Mouse (Mus musculus) heart, embryonic 15.5 days (tissue): ENCODE measurements around the gene Scrg1. TPM values are rescaled to one million over a fixed set of nuclear protein-coding genes. Genes with fewer than 3 reads are reported as not detected.

Source experiments
- ATAC-seq: fragments of 200-750 bp; cut with Nextera tagmentation; replicated peaks from 2 replicates; pipeline ENCODE4 v1.8.0; 2017; ENCODE audit warnings: low read depth, moderate TSS enrichment; ENCODE audit not compliant: insufficient number of reproducible peaks, insufficient read depth, low FRiP score
- H3K27ac ChIP-seq: fragments of 300-500 bp; sonication (generic); 2 replicates; pipeline ENCODE4 v1.5.1; 2015; ENCODE audit warnings: mild to moderate bottlenecking, inconsistent platforms
- H3K27me3 ChIP-seq: fragments of 300-500 bp; sonication (generic); 2 replicates; pipeline ENCODE4 v1.6.1; 2015; ENCODE audit warnings: inconsistent platforms
- H3K36me3 ChIP-seq: fragments of 300-500 bp; sonication (generic); 2 replicates; pipeline ENCODE4 v1.6.1; 2015; ENCODE audit warnings: mild to moderate bottlenecking, inconsistent platforms
- H3K4me1 ChIP-seq: fragments of 300-500 bp; sonication (generic); replicated peaks from 2 replicates; pipeline ENCODE4 v1.6.1; 2015; ENCODE audit warnings: inconsistent platforms
- H3K4me2 ChIP-seq: fragments of 300-500 bp; sonication (generic); 2 replicates; pipeline ENCODE4 v1.6.1; 2015; ENCODE audit warnings: inconsistent platforms, mild to moderate bottlenecking, moderate library complexity
- H3K4me3 ChIP-seq: fragments of 300-500 bp; sonication (generic); 2 replicates; pipeline ENCODE4 v1.5.1; 2015; ENCODE audit warnings: mild to moderate bottlenecking, inconsistent platforms
- H3K9ac ChIP-seq: fragments of 300-500 bp; sonication (generic); 2 replicates; pipeline ENCODE4 v1.6.1; 2015; ENCODE audit warnings: mild to moderate bottlenecking, inconsistent platforms
- H3K9me3 ChIP-seq: fragments of 300-500 bp; sonication (generic); replicated peaks from 2 replicates; pipeline ENCODE4 v1.6.1; 2016; ENCODE audit warnings: inconsistent platforms
- WGBS: fragments of 180-500 bp; shearing (Covaris S2); methylation state at CpG from one replicate; pipeline ENCODE4 v1.1.7; 2015; ENCODE audit warnings: mixed read lengths; 5-methylcytosine and 5-hydroxymethylcytosine counted together
- polyA plus RNA-seq: library from polyadenylated mRNA; unstranded; fragments of >200 nt; fragmentation: Nextera tagmentation; extraction: Ambion mirVana; gene quantifications from 2 replicates; pipeline ENCODE4 v1.2.1, GENCODE M21; 2015

The Scrg1 gene
- polyA plus RNA-seq, 1 experiment from 2014 or later = 2.4 TPM

DNA sequence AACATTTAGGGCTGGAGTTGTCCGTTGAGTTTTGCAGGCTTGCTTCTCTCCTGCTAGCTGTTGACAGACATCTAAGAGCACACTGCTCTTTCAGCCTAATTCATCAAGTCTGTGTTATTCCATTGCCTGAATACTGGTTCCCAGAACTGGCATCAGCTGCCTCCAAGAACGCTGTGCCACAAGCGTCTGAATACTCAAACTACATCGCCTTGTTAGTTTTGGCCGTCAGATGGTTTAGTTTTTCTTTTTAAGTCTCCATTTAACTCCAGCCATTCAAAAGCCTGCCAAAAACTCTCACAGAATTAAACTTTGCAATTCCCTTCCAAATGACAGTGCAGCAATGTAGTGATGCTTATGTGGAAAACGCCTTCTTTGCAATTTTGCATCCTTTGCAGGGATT, 1.4 kb downstream of the Scrg1 start:
- Histone ChIP-seq H3K27ac (no peak overlapping the region), H3K27me3 (no peaks in the 10 kb centered on the region), H3K4me3 (no peak overlapping the region), H3K9me3 (no peaks in the 10 kb centered on the region), H3K36me3 (no peaks in the 10 kb centered on the region), H3K4me2 (no peak overlapping the region), H3K9ac (no peak overlapping the region), H3K4me1 (0 out of 2 replicates have a peak, but pooled peaks cover 6% of the 10 kb centered on the region)
- ATAC-seq = peak; percentile 18
- WGBS = 57% methylated on average over 6 of the region's 6 CpGs

GRCm38 (mm10) chr8:57457942-57458341, 2.2 kb downstream of the Scrg1 start:
- no peak for ATAC-seq
- Histone ChIP-seq H3K27me3 (no peaks in the 10 kb centered on the region), H3K36me3 (no peaks in the 10 kb centered on the region), H3K4me3 (no peak overlapping the region), H3K27ac (no peak overlapping the region), H3K4me2 (no peak overlapping the region), H3K9ac (no peak overlapping the region), H3K4me1 (0 out of 2 replicates have a peak, but pooled peaks cover 6% of the 10 kb centered on the region), H3K9me3 (no peaks in the 10 kb centered on the region)
- 66% methylated on average over 3 of the region's 3 CpGs for WGBS

DNA sequence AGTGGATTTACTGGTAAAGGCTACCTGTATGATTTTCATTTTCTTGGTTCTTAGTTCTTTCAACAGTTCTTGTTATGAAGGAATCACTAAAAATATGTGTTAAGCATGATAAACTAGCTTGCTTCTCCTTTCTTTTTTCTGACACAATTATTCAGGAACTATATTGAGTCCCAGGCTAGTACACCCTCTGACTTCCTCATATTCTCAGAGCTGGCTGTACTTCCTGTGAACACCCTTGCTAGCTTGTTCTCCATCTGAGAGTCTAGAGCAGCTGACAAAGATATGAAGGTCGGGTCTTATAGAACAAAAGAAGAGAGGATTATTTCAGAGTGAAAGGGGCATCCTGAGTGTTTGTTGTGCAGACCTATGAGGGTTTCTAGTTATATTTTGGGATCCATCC, 7.1 kb downstream of the Scrg1 start:
- ATAC-seq = no peak
- Histone ChIP-seq H3K9me3 (no peaks in the 10 kb centered on the region), H3K36me3 (no peaks in the 10 kb centered on the region), H3K4me3 (no peak overlapping the region), H3K27ac (no peak overlapping the region), H3K4me2 (no peak overlapping the region), H3K4me1 (peaks cover 3% of the 10 kb centered on the region), H3K9ac (no peak overlapping the region), H3K27me3 (no peaks in the 10 kb centered on the region)
- WGBS = 24% methylated on average over 1 of the region's 1 CpGs

- H3K4me1 ChIP-seq = peaks cover 11% of the 10 kb centered on the region
- ATAC-seq = no peak
- H3K4me3 ChIP-seq = no peak overlapping the region
- H3K27me3 ChIP-seq = no peaks in the 10 kb centered on the region
- H3K9ac ChIP-seq = no peak overlapping the region
- H3K27ac ChIP-seq = no peak overlapping the region
- no peak overlapping the region for H3K4me2 ChIP-seq
- H3K36me3 ChIP-seq = no peaks in the 10 kb centered on the region
- H3K9me3 ChIP-seq = no peaks in the 10 kb centered on the region
- 88% methylated on average over 3 of the region's 3 CpGs for WGBS
These were observed 8.0 kb downstream of the Scrg1 start for GRCm38 (mm10) chr8:57463757-57464156.

GRCm38 (mm10) chr8:57468624-57469023, 12.9 kb downstream of the Scrg1 start:
- ATAC-seq = peak; percentile 98
- Histone ChIP-seq H3K36me3 (no peaks in the 10 kb centered on the region), H3K27me3 (no peaks in the 10 kb centered on the region), H3K4me3 (no peak overlapping the region), H3K4me2 (0 out of 2 replicates have a peak overlapping the region, but pooled peaks have one; percentile 13), H3K9ac (no peak overlapping the region), H3K9me3 (no peaks in the 10 kb centered on the region), H3K27ac (peak overlapping the region; percentile 80), H3K4me1 (peaks cover 17% of the 10 kb centered on the region)
- 6% methylated on average over 5 of the region's 5 CpGs for WGBS

DNA sequence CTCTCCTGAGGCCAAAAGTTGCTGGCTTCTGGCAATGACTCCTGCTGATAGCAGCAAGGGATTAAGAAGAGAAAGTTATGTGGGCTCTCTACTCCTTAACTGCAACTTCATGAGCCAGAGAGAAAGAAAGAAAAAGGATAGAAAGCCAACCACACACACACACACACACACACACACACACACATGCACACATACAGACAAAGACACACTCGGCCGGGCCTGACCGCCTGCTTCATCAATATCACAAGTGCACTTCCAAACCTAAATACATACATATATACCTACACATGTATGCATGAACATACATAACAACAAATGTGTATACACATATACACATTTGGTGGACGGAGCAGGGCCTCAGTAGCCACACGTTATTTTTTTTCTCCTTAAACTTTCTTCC, 15.1 kb downstream of the Scrg1 start:
- H3K4me2 ChIP-seq = no peak overlapping the region
- no peak overlapping the region for H3K4me3 ChIP-seq
- no peaks in the 10 kb centered on the region for H3K9me3 ChIP-seq
- no peak overlapping the region for H3K9ac ChIP-seq
- no peaks in the 10 kb centered on the region for H3K36me3 ChIP-seq
- H3K27ac ChIP-seq = no peak overlapping the region
- WGBS = 83% methylated on average over 5 of the region's 5 CpGs
- H3K4me1 ChIP-seq = peaks cover 17% of the 10 kb centered on the region
- no peak for ATAC-seq
- no peaks in the 10 kb centered on the region for H3K27me3 ChIP-seq

GRCm38 (mm10) chr8:57473751-57474150, 18.0 kb downstream of the Scrg1 start:
- no peak overlapping the region for H3K27ac ChIP-seq
- no peak overlapping the region for H3K9ac ChIP-seq
- no peaks in the 10 kb centered on the region for H3K36me3 ChIP-seq
- no peaks in the 10 kb centered on the region for H3K9me3 ChIP-seq
- no peaks in the 10 kb centered on the region for H3K27me3 ChIP-seq
- H3K4me2 ChIP-seq = no peak overlapping the region
- ATAC-seq = no peak
- H3K4me1 ChIP-seq = peaks cover 17% of the 10 kb centered on the region
- no peak overlapping the region for H3K4me3 ChIP-seq
- 63% methylated on average over 6 of the region's 6 CpGs for WGBS

- Histone ChIP-seq H3K27ac (peak overlapping the region; percentile 62), H3K9me3 (no peaks in the 10 kb centered on the region), H3K4me1 (peaks cover 11% of the 10 kb centered on the region), H3K9ac (no peak overlapping the region), H3K4me3 (no peak overlapping the region), H3K36me3 (peaks cover 15% of the 10 kb centered on the region), H3K4me2 (no peak overlapping the region), H3K27me3 (no peaks in the 10 kb centered on the region)
- peak; percentile 69; the same call in 1 of the 2 replicates for ATAC-seq
- WGBS = 24% methylated on average over 3 of the region's 3 CpGs
These were observed 22.7 kb downstream of the Scrg1 start for GRCm38 (mm10) chr8:57478406-57478805.

DNA sequence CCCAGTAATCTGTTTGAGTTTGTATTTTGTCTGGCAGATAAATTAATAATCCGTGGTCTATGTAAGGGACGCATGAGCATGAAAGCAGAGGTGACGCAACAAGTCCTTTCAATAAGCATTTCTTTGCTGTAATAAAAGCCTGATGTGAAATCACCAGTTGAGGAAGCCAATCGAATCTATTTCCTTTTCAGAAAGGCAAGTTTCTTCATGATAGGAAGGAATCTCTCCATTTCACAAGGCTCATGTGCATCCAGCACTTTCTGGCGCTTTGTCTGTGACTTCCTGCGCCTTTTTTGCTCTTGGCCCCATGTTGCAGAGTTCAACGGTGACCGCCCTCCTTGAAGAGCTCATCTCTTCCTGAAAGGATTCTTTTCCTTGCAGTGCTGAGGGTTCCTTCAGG, 24.0 kb downstream of the Scrg1 start:
- Histone ChIP-seq H3K27ac (no peak overlapping the region), H3K36me3 (peaks cover 18% of the 10 kb centered on the region), H3K27me3 (no peaks in the 10 kb centered on the region), H3K4me2 (no peak overlapping the region), H3K4me3 (no peak overlapping the region), H3K9me3 (no peaks in the 10 kb centered on the region), H3K4me1 (peaks cover 11% of the 10 kb centered on the region), H3K9ac (no peak overlapping the region)
- WGBS = 94% methylated on average over 8 of the region's 8 CpGs
- ATAC-seq = no peak

- Histone ChIP-seq H3K9me3 (no peaks in the 10 kb centered on the region), H3K4me2 (no peak overlapping the region), H3K4me3 (no peak overlapping the region), H3K27ac (no peak overlapping the region), H3K9ac (no peak overlapping the region), H3K27me3 (no peaks in the 10 kb centered on the region), H3K4me1 (peaks cover 14% of the 10 kb centered on the region), H3K36me3 (peaks cover 18% of the 10 kb centered on the region)
- WGBS = 85% methylated on average over 4 of the region's 4 CpGs
- no peak for ATAC-seq
These were observed 24.9 kb downstream of the Scrg1 start for GRCm38 (mm10) chr8:57480606-57481005.

- Histone ChIP-seq H3K36me3 (peaks cover 10% of the 10 kb centered on the region), H3K9ac (peak overlapping the region; percentile 81), H3K27ac (peak overlapping the region; percentile 97), H3K9me3 (no peaks in the 10 kb centered on the region), H3K4me2 (peak overlapping the region; percentile 81), H3K4me3 (peak overlapping the region; percentile 74), H3K4me1 (peaks cover 10% of the 10 kb centered on the region), H3K27me3 (no peaks in the 10 kb centered on the region)
- peak; percentile 56 for ATAC-seq
- WGBS = under 1% methylated on average over 54 of the region's 54 CpGs
These were observed 31.0 kb downstream of the Scrg1 start for GRCm38 (mm10) chr8:57486491-57487440.
